Mouse (Mus musculus) spleen, postnatal 36 days (tissue): Measurements from ENCODE around the gene Znrd1as.
"Not testable (repeated sequence)": the region's sequence is repeated elsewhere in the genome, so short reads cannot be mapped to it uniquely, and the experiment has no call there.

ENCODE experiments used
- DNase-seq, 2 experiments: peaks; one replicate each; pipeline ENCODE4 v3.0.0; 2022; ENCODE audit warnings: low spot score in 2 of 2, mixed read lengths in 1 of 2

Gene Znrd1as

GRCm38 (mm10) chr17:36950981-36951947 is 7.1 kb upstream of the Znrd1as start, which contains the start of gene Ppp1r11:
TSS of gene Ppp1r11 (minus strand) at chr17:36951741.
- peak; percentile 96 for DNase-seq

- DNase-seq = no peak
These were observed 5.8 kb upstream of the Znrd1as start for GRCm38 (mm10) chr17:36952631-36953030.

- DNase-seq = no peak
These were observed 5.3 kb upstream of the Znrd1as start for GRCm38 (mm10) chr17:36953062-36953461.

GRCm38 (mm10) chr17:36958884-36959283 is 492 bp downstream of the Znrd1as start:
- DNase-seq = no peak

GRCm38 (mm10) chr17:36961125-36961524 is 2.7 kb downstream of the Znrd1as start:
- DNase-seq = no peak

GRCm38 (mm10) chr17:36966875-36967274 is 8.5 kb downstream of the Znrd1as start:
- no peak for DNase-seq

- no peak for DNase-seq
These were observed 12.0 kb downstream of the Znrd1as start for GRCm38 (mm10) chr17:36970316-36970890.

- no peak for DNase-seq
These were observed 12.9 kb downstream of the Znrd1as start for GRCm38 (mm10) chr17:36971172-36971850.

- DNase-seq = no peak
These were observed 14.4 kb downstream of the Znrd1as start for GRCm38 (mm10) chr17:36972791-36973190.

GRCm38 (mm10) chr17:36973271-36973787 is 14.9 kb downstream of the Znrd1as start:
- DNase-seq = no peak

GRCm38 (mm10) chr17:36981221-36981813 is 22.9 kb downstream of the Znrd1as start, which contains the start of gene 2410137M14Rik:
TSS of gene 2410137M14Rik (minus strand) at chr17:36981237.
- no peak for DNase-seq

GRCm38 (mm10) chr17:36981845-36982244 is 23.5 kb downstream of the Znrd1as start:
- DNase-seq = no peak

GRCm38 (mm10) chr17:36982253-36983155 is 24.1 kb downstream of the Znrd1as start:
- no peak for DNase-seq

GRCm38 (mm10) chr17:36988475-36988874 is 30.1 kb downstream of the Znrd1as start:
- no peak for DNase-seq

- no peak for DNase-seq
These were observed 31.0 kb downstream of the Znrd1as start, which contains the start of gene H2-M5 for GRCm38 (mm10) chr17:36989437-36989836. TSS of gene H2-M5 (minus strand) at chr17:36989537.

- not testable (repeated sequence) for DNase-seq
These were observed 32.2 kb downstream of the Znrd1as start for GRCm38 (mm10) chr17:36990630-36991029.

- DNase-seq = no peak
These were observed 34.1 kb downstream of the Znrd1as start for GRCm38 (mm10) chr17:36992336-36993104.

GRCm38 (mm10) chr17:36993770-36994325 is 35.5 kb downstream of the Znrd1as start:
- no peak for DNase-seq

GRCm38 (mm10) chr17:36994528-36994927 is 36.1 kb downstream of the Znrd1as start:
- DNase-seq = no peak
